Comparison of ENCODE assay signal across 22 mouse cellular contexts in the genomic region with DNA sequence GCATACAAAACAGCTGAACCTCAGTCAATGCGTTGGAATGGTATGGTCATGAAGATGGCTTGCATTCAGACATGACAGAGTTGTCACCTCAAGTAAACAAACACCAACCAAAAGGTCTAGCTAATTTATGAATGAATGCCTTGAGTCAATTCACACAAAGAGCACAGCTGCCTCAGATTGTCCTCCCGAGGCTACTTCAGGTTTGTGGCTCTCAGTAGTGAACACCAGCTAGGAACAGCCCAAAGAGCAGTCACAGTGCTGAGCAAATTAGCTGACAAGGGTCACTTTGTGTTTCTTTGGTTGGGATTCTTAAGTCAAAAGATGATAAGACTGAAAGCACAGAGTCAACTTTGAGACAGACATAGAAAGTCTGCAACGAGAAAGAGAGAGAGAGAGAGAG.
DNase-seq lines count a peak whose midpoint lies in the region; ATAC-seq and TF ChIP-seq lines count a peak whose summit lies in the region.
"Had no signal": no experiment of that assay in that cellular context is flagged by ENCODE, and none has a peak within 500 bp of the region (broad histone marks: within the 10 kb centered on the region; RNA-seq: fewer than 3 reads in every experiment).

No protein-coding gene starts in this region.

- peaks cover 7% of the 10 kb centered on the region; the same call in 1 of the 2 replicates for H3K4me1 ChIP-seq in forebrain, embryonic 12.5 days
- H3K4me1 ChIP-seq in forebrain, embryonic 11.5 days (replicated peaks; ENCODE audit: control insufficient read depth, insufficient read depth, low read length): no peaks in the 10 kb centered on the region
- 0 out of 2 replicates have a peak, but pooled peaks cover 3% of the 10 kb centered on the region for H3K4me1 ChIP-seq in neural tube, embryonic 15.5 days
- H3K4me1 ChIP-seq: heart, embryonic 12.5 days; hindbrain, embryonic 15.5 days; liver, embryonic 13.5 days; neural tube, embryonic 12.5 days had no signal

- H3K27me3 ChIP-seq in forebrain, embryonic 12.5 days: no peaks in the 10 kb centered on the region
- H3K27me3 ChIP-seq in forebrain, embryonic 11.5 days (ENCODE audit: control insufficient read depth, insufficient read depth, low read length): no peaks in the 10 kb centered on the region
- H3K27me3 ChIP-seq in neural tube, embryonic 15.5 days (replicated peaks): no peaks in the 10 kb centered on the region
- H3K27me3 ChIP-seq: hindbrain, embryonic 15.5 days; liver, embryonic 13.5 days; neural tube, embryonic 12.5 days had no signal

- no peak overlapping the region for H3K9ac ChIP-seq in forebrain, embryonic 12.5 days
- no peak overlapping the region for H3K9ac ChIP-seq in forebrain, embryonic 11.5 days (ENCODE audit: low read length)
- H3K9ac ChIP-seq in neural tube, embryonic 15.5 days (replicated peaks): no peak overlapping the region
- H3K9ac ChIP-seq: heart, embryonic 12.5 days; hindbrain, embryonic 15.5 days; liver, embryonic 13.5 days; neural tube, embryonic 12.5 days had no signal

- no peaks in the 10 kb centered on the region for H3K36me3 ChIP-seq in forebrain, embryonic 12.5 days (replicated peaks)
- no peaks in the 10 kb centered on the region for H3K36me3 ChIP-seq in forebrain, embryonic 11.5 days (ENCODE audit: control insufficient read depth, insufficient read depth, low read length)
- H3K36me3 ChIP-seq in neural tube, embryonic 15.5 days: no peaks in the 10 kb centered on the region
- H3K36me3 ChIP-seq: heart, embryonic 12.5 days; hindbrain, embryonic 15.5 days; liver, embryonic 13.5 days; neural tube, embryonic 12.5 days had no signal

- ATAC-seq in forebrain, embryonic 12.5 days (ENCODE audit: low FRiP score): no peak
- ATAC-seq in forebrain, embryonic 11.5 days (replicated peaks; ENCODE audit: low FRiP score): no peak
- ATAC-seq in neural tube, embryonic 15.5 days (ENCODE audit: low FRiP score): no peak
- no peak for ATAC-seq in granulocyte monocyte progenitor cell, adult 5-6 weeks (replicated peaks; ENCODE audit: poor library complexity, severe bottlenecking)
- ATAC-seq: intestine, embryonic 16.5 days had no signal

- no peak overlapping the region for H3K4me2 ChIP-seq in forebrain, embryonic 12.5 days
- no peak overlapping the region for H3K4me2 ChIP-seq in forebrain, embryonic 11.5 days (ENCODE audit: low read depth, low read length, severe bottlenecking)
- no peak overlapping the region for H3K4me2 ChIP-seq in neural tube, embryonic 15.5 days
- H3K4me2 ChIP-seq: heart, embryonic 12.5 days; hindbrain, embryonic 15.5 days; liver, embryonic 13.5 days; neural tube, embryonic 12.5 days had no signal

- H3K27ac ChIP-seq in forebrain, embryonic 12.5 days: peak overlapping the region; percentile 38; the same call in 1 of the 2 replicates
- no peak overlapping the region for H3K27ac ChIP-seq in forebrain, embryonic 11.5 days (ENCODE audit: low read depth, low read length)
- peak overlapping the region; percentile 49 for H3K27ac ChIP-seq in layer of hippocampus, adult 2 months
- H3K27ac ChIP-seq in neural tube, embryonic 15.5 days (replicated peaks): no peak overlapping the region
- H3K27ac ChIP-seq: hindbrain, embryonic 15.5 days; liver, embryonic 13.5 days; neural tube, embryonic 12.5 days had no signal

- no peak overlapping the region for H3K4me3 ChIP-seq in forebrain, embryonic 12.5 days (replicated peaks)
- no peak overlapping the region for H3K4me3 ChIP-seq in forebrain, embryonic 11.5 days (ENCODE audit: low read depth, low read length)
- H3K4me3 ChIP-seq in layer of hippocampus, adult 2 months: no peak overlapping the region
- H3K4me3 ChIP-seq in neural tube, embryonic 15.5 days (replicated peaks): no peak overlapping the region
- H3K4me3 ChIP-seq: heart, embryonic 12.5 days; hindbrain, embryonic 15.5 days; liver, embryonic 13.5 days; neural tube, embryonic 12.5 days had no signal

- H3K9me3 ChIP-seq in forebrain, embryonic 12.5 days: no peaks in the 10 kb centered on the region
- H3K9me3 ChIP-seq in forebrain, embryonic 11.5 days (ENCODE audit: control insufficient read depth, low read length): no peaks in the 10 kb centered on the region; the same call in 1 of the 2 replicates
- no peaks in the 10 kb centered on the region for H3K9me3 ChIP-seq in neural tube, embryonic 15.5 days (replicated peaks)
- H3K9me3 ChIP-seq: hindbrain, embryonic 15.5 days; liver, embryonic 13.5 days had no signal

- no peak for DNase-seq in forebrain, embryonic 11.5 days (ENCODE audit: low spot score)
- DNase-seq in layer of hippocampus, adult 2 months (ENCODE audit: low spot score in 2 of 2): no peak
- DNase-seq in layer of hippocampus, adult 9-11 months: no peak
- peak; percentile 13 for DNase-seq in neural tube, embryonic 10.5 days (ENCODE audit: extremely low spot score, low spot score)
- DNase-seq in cerebellum, postnatal 36 days: no peak
- DNase-seq: adrenal gland, postnatal 36 days; cerebellum, adult 11-12 months; cerebellum, postnatal 10 days; heart, postnatal 10 days; kidney, adult 9 months; kidney, postnatal 14 days; layer of hippocampus, postnatal 36 days; liver, embryonic 13.5 days; lung, postnatal 4 days; thymus, postnatal 25 days had no signal

- 39% methylated on average over 3 of the region's 3 CpGs for WGBS in forebrain, embryonic 12.5 days
- WGBS in forebrain, embryonic 11.5 days: 56% methylated on average over 3 of the region's 3 CpGs
- 47% methylated on average over 3 of the region's 3 CpGs for WGBS in neural tube, embryonic 15.5 days

- TF ChIP-seq CTCF in layer of hippocampus, adult 2 months (conservative IDR thresholded peaks at IDR 0.05): no peak

Comparison
In these comparisons a context has a peak if more than half of its experiments do, and no peak if none do; other contexts are left out.
1. H3K27ac ChIP-seq: peak in forebrain, embryonic 12.5 days (single experiment) and layer of hippocampus, adult 2 months (single experiment); none in forebrain, embryonic 11.5 days (single experiment) and neural tube, embryonic 15.5 days (single experiment).